Mouse (Mus musculus): ENCODE results near the gene Gria2.

The Gria2 gene

DNA sequence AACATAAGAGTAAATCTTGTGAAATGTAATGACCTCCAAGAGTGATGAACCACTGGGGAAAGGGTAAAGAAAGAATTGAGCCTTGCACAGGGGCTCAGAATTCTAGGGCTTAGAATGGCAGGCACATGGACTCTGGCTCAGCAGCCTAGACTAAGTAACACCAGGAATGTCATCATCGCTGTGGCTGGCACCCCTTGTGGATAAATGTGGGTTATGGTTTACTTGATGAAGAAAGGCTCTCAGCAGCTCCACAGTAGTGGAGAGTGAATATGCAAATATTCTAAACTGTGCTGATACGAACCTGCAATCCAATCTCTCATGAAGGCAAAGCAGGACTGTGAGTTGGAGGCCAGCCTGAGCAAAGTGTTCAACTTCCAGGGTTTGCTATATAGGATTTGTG, 26.0 kb downstream of the Gria2 start:
- in situ Hi-C loops (cut with MboI, MseI) = no loop called here

DNA sequence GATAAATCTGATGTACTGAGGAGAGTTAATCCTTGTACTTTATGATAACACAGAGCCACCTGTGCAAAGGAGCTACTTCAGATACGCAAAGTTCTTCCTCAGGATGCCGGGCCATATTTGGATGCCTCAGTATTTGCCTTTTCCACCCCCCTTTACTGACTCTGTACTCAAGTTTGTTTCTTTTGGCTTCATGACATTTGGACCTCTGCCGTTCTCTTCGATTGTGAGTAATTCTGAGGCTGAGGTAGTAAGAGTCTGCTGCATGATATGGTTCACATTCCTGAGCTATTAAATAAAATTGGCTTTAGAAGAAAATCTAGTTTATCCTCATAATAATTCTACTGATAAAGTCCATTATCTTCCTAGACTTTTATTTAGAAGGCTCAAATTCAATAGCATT, 26.7 kb downstream of the Gria2 start:
- in situ Hi-C loops (cut with MboI, MseI) = no loop called here

DNA sequence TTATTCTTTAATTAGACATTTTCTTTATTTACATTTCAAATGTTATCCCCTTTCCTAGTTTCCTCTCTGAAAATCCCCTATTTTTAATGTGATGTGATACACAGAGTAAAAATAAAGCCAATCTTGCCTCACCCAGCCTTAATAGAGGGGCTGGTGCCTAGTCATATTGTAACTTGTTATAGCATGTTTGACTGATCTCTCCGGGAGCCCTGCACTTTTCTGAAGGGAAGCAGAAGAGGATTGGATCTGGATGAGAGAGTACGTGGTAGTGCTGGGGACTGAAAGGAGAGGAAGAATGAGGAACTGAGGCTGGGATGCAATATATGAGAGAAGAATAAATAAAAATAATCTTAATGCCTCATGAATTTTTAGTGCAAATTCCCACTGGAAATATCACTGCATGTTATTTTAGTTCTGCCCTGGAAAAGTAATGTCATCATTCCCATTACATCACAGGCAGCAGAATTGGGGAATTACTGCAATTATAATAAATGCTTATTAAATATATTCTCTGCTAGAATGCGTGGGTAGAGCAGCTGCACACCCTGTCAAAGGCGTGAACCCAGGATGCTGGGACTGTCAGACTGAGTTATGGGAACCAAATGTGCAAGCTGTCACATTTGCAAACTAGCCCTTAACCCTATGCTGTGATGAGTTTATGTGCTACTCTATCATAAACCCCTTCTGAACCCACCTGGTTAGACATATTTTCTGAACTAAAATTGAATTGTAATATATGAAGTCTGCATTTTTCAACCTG, 28.4 kb downstream of the Gria2 start:
- in situ Hi-C loops (cut with MboI, MseI) = no loop called here

DNA sequence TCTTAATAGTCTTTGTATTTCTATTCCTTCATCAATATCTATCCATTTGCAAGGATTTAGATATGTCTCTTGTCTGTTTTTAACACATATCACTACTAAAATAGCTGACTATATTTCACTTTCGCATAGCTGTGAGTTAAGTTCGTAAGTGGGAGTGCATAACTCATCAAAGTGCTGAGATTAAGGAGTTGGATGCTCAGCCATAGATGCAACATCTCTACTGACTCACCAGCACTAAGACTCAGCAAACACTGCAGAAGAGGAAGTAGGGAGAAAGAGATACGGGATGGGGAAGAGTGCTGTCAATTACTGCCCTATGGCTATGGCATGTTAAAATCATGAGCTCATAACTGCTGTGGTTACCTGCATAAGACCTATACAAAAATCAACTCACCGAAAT, 29.4 kb downstream of the Gria2 start:
- in situ Hi-C loops (cut with MboI, MseI) = no loop called here

DNA sequence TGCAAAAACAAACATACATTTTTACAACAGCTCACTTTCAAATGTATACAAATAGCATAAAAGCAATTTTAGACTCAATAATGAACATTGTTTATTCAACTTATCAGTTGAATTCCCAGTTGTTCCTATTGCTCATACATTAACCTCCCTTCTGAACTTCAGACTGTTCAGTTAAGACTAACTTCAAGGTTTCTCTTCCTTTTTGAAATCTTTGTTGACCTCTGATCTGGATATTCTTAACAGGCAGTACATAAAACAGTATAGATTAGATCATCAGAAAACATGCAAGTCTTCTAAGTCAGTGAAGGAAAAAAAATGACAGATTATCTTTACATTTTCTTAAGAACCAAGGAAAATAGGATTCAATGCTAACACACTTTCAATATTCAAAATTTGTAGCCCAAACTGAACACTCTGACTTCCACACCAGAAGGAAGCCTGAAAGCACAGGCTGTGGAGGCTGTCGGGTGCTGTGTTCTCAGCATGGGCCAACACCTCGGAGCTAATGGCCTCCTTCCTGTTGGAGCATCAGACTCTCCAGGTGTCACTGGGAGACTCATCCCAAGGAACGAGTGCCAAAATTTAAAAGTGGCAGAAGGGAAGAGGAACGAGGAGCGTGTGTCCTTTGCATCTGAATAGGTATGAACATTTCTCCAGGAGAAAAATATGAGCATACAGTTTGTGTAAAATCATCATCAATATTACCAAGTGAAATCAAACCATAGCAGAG, 33.0 kb downstream of the Gria2 start:
- in situ Hi-C loops (cut with MboI, MseI) = no loop called here

DNA sequence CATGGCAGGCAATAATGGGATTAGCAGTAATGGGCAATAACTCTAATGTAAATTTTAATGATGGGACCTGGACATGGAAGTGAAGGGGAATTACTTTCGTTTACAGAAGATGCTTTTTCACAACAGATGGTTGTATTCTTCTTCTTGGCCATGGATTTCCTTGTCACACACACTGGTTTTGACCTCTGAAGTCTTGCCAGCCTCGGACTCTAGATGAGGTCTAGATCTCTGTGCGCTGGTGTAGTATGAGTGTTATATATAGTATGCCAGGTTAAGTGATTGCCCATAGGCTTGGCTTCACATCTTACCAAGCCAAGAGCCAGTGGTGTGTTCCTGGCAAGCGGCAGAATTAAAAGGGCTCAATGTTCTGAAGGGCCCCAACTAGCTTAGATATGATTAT, 43.7 kb downstream of the Gria2 start:
- in situ Hi-C loops (cut with MboI, MseI) = no loop called here

DNA sequence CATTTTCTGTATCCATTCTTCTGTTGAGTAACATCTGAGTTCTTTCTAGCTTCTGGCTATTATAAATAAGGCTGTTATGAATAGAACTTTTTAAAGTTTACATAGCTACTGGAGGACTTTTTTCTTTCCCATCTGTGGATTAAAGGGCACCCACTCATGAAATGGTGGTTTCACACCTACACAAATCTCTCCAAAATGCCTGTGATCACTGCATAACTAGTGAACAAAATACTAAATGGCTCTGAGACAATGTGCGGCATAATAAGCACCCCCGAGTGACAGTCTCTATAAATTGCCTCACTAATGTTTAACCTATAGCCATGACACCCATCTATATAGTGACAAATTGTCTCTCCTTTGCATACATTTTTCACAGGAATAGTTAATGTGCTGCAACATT, 44.3 kb downstream of the Gria2 start:
- in situ Hi-C loops (cut with MboI, MseI) = no loop called here

DNA sequence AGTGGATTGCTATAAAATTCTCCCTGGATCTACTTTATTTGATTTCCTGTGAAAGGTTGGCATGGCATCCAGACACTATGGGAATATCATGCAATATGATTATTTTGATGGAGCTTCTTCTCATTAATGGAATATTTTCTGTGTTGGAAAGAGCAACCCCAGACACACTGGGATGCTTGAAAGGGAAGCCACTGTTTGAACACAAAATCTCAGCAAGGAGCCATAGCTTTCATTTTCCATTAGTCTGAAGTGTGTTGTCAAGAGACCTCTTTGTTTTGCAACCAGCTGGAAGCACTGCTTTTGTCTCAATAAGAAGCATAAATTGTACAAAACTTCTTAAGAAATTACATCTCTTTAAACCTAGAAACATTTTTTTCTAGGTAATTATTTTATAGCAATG, 51.8 kb downstream of the Gria2 start:
- in situ Hi-C loops (cut with MboI, MseI) = no loop called here

DNA sequence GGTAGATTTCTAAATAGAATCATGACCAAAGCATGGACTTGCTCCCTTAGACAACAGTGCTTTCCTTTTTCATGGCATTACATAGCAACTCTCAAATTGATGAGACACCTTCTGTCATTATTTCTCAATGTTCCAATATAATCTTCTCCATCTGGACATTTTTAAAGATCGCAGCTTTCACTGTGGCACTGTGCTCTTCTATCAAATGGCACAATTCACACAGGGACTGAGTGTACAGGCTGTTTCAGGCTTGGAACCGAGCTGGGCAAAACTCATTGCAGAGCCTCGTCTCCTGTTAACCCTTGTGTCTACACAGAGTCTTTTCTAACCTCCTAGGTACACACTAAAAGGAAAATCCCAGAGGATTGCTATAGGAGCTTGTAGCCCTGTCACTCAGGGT, 77.4 kb downstream of the Gria2 start:
- in situ Hi-C loops (cut with MboI, MseI) = no loop called here

DNA sequence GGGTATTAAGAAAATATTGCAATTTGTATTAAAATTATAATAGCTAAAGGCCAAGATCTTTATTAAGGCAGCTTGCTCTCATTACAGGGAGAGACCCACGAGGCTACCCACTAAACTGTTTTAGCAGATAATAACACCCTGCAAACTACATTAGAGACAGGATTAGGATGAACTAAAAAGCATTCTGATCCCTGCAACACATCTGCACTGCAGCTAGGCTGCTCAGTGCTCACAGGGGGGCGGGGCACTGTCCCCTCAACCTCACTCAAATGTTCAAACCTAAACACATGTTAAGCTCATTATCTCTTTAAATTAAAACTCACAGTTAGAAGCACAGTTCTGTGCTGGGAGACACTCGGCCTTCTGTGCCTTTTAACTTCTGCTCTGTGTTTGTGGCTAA, 89.5 kb downstream of the Gria2 start:
- in situ Hi-C loops (cut with MboI, MseI) = no loop called here

DNA sequence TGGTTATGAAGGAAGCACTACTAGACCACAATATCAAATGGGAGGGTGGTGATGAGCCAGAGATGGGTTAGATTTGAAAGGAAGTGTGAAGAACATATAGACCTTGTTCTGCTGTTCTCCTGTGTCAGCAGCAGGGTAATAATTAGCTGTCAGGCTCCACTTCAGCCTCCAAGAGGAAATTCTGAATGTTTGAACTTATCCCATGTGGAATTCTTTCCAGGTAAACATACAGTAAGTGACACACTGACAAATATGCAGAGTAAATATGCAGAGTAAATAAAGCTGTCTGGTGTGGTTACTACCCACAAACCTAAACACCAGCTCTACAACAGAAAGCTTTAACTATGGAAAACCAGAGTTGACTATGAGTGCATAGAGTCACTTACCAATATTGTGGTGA, 93.6 kb downstream of the Gria2 start:
- in situ Hi-C loops (cut with MboI, MseI) = no loop called here

DNA sequence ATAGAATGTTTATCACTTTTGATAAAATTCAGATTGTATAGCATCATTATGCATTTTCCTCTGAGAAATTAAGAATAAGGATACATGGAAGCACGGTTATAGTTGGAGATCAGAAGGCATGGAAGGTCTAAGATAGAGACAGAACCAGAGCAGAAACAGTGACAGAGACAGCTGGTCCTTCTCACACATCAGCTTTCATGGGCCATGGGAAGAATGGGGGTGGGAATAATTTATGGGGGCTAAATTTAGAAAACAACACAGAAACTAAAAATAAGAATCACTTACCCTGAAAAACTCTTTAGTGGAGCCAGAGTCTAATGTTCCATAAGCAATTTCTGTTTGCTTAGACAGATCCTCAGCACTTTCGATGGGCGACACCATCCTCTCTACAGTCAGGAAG, 100.5 kb downstream of the Gria2 start:
- in situ Hi-C loops (cut with MboI, MseI) = no loop called here

DNA sequence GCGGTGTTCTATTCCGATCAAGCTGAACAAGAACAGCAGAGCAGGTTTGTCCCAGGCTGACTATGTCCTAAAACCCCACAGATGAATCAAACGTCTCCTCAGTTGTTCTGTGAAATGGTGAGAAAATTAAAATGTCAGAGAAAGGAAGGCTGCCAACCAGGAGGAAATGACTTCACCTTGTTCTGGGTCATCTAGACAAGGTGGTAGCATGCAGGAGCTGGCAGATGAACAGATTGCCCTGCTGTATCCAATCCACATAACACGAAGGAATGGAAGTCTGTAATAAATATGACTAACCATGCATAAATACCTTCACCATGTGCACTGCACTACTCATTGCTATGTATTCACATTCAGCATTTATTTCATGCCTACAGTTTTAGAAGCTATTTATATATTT, 105.1 kb downstream of the Gria2 start:
- in situ Hi-C loops (cut with MboI, MseI) = no loop called here

DNA sequence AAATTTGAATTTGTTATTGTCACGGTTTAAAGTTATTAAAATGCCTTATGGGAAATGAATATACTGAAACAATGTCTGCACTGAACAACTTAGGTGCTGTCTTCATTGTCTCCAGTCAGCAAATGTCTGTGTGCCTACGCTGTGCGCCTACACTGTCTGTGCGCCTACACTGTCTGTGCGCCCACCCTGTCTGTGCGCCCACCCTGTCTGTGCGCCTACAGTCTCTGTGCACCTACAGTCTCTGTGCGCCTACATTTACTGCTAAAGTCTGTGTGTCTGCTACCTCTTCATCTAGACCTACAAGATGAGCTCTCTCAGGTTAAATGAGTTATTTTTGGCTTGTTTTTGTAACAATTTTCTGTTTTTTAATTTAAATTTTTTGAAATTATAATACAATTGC, 107.7 kb downstream of the Gria2 start:
- in situ Hi-C loops (cut with MboI, MseI) = no loop called here

DNA sequence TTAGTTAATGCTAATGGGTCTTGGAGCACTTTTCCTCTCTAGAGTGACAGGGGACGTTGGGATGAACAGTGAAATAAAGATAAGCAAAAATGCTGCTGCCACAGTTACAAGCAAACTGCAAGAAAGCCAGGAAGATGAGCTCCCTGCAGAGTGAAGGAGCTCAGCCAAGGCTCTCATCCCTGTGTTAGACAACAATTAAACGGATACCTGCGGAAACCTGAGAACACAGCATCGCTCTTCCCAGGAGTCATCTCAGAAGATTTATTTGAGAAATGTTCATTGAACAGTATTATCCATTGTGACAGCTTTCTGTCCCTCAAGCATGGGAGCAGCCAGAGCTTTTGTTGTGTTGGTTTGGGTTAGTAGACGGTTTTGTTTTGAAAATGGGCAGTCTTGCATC, 137.5 kb downstream of the Gria2 start:
- in situ Hi-C loops (cut with MboI, MseI) = loop anchor here (10.0 kb wide), 1 partner anchor 320 kb away; no protein-coding TSS in a partner anchor

DNA sequence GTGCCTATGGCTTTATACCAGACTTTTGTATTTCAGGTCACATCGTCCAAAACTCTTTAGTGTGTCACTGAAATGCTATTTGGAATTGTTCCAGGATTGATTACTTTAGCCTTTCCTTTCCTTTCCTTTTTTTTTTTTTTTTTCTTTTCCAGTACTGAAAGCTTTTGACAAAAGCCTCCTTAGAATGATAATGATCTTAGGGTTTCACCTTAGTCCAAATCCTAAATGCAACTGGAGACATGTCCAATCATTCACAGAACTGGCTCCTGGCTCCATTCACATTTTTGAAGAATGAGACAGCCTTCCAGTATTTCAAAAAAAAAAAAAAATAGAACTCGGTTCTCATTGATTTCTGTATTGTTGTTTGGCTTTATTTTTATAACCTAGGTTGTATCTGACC, 139.3 kb downstream of the Gria2 start:
- in situ Hi-C loops (cut with MboI, MseI) = loop anchor here (10.0 kb wide), 1 partner anchor 318 kb away; no protein-coding TSS in a partner anchor

DNA sequence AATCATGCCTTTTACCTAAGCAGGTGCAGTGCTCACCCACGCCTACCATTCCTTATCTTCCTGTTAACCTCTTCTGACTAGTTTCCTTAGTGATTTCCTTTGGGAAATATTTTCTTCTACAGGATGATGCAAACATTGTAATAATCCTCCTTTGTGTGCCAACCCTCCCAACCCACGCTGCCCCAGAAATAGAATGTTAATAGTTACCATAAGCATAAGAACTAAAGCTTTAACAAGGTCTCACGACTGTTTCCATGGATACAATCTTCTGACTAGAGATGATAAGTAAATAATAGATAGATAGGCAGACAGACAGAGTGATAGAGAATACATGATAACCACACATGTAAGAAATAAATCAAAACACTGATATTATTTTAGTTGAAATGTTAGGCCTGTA, 140.8 kb downstream of the Gria2 start:
- in situ Hi-C loops (cut with MboI, MseI) = loop anchor here (10.0 kb wide), 1 partner anchor 317 kb away; no protein-coding TSS in a partner anchor

DNA sequence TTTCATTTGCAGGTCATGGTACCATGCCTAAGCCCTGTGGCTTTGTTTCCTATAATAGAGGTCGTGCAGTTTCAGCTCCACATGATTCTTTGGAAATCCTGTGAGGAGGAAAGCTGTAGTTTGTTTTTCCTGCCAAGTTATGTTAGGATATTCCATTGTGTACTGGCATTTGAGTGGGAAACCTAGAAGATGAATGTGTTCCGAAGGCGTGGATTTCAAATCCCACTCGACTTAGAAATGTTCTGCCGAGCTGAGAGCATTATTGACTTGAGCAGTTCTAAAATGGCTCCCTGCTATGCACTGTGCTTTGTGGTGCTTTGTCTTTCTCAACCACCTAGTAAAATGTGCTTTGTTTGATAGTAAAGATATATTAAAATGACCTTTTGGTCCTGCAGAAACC, 150.4 kb downstream of the Gria2 start:
- in situ Hi-C loops (cut with MboI, MseI) = no loop called here
